Mouse (Mus musculus) adrenal gland, postnatal 14 days (tissue): ENCODE results near the gene Gss. TPM values are rescaled to one million over a fixed set of nuclear protein-coding genes. Genes with fewer than 3 reads are reported as not detected.
"Not testable (repeated sequence)": the region's sequence is repeated elsewhere in the genome, so short reads cannot be mapped to it uniquely, and the experiment has no call there.

Experiments used
- DNase-seq: peaks from one replicate; pipeline ENCODE4 v3.0.0; 2021; ENCODE audit warnings: mixed read lengths
- total RNA-seq: library from RNA; stranded (reverse); gene quantifications from 2 replicates; pipeline ENCODE4 v1.2.3, GENCODE M21; 2021

Gss gene
- total RNA-seq, 1 experiment from 2014 or later = 46.6 TPM

- peak; percentile 18 for DNase-seq
Measured at GRCm38 (mm10) chr2:155574700-155575099, 17.9 kb downstream of the Gss start.

GRCm38 (mm10) chr2:155573996-155574395 lies 18.6 kb downstream of the Gss start:
- DNase-seq = no peak

- no peak for DNase-seq
Measured at GRCm38 (mm10) chr2:155573001-155573400, 19.6 kb downstream of the Gss start.

GRCm38 (mm10) chr2:155569223-155569807 lies 23.3 kb downstream of the Gss start:
- DNase-seq = no peak

- DNase-seq = no peak
Measured at GRCm38 (mm10) chr2:155567751-155568150, 24.9 kb downstream of the Gss start.

- DNase-seq = no peak
Measured at GRCm38 (mm10) chr2:155562934-155563333, 29.7 kb downstream of the Gss start.

DNA sequence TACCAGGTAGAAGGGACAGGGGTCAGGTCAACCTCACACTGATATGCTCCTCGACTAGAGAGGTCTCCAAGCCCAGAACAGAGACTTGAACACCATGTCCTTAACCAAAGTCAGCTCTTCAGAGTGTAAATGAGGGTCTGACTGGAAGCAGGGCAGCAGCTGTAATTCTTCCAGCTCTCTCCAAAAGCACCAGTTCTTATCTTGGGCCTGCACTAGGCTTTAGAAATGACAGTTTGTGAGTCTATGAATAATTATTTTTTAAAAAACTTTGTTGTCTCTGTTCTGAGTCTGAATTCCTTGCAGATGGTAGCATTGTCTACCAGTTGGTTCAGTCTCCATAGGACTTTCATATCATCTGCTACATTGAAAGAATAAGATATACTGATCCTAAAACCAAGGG lies 30.4 kb downstream of the Gss start:
- no peak for DNase-seq

- no peak for DNase-seq
Measured at GRCm38 (mm10) chr2:155554426-155554985, 38.1 kb downstream of the Gss start.

DNA sequence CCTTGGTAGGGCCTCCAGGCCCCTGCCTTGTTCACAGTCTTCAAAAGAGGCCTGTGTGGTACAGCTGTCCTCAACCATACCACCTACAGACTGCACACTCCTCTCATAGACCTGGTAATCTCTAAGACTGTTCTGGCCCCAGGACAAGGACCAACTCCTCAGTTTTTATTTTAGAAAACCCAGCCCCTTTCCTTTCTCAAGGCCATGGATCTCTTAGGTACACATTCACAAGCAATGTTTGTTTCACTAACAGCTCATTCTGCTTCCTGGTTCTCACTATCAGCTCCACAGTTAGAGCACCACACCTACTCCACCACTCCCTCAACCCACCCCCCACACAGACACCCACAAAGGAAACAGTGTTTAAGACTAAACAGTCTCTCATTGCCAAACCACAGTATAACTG lies 39.7 kb downstream of the Gss start:
- no peak for DNase-seq

GRCm38 (mm10) chr2:155552336-155552735 lies 40.3 kb downstream of the Gss start:
- DNase-seq = no peak

DNA sequence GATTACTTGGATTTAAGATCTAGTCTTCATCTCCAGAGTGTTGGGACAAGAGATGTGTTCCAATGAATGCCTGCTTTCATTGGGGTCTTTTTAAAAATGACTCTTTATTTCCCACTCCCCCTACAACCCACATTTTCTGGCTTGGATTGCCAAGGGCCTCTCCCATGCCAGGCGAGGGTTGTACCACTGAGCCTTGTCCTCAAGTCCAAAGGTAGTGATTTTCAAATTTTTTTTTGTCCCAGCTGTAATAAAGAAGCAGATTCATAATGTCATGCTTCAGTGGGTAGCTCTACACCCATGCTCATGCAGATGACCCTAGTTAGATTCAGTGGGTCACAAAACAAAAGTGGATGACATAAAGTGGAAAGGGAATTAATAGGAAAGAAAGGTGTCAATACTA lies 45.7 kb downstream of the Gss start:
- DNase-seq = no peak

DNA sequence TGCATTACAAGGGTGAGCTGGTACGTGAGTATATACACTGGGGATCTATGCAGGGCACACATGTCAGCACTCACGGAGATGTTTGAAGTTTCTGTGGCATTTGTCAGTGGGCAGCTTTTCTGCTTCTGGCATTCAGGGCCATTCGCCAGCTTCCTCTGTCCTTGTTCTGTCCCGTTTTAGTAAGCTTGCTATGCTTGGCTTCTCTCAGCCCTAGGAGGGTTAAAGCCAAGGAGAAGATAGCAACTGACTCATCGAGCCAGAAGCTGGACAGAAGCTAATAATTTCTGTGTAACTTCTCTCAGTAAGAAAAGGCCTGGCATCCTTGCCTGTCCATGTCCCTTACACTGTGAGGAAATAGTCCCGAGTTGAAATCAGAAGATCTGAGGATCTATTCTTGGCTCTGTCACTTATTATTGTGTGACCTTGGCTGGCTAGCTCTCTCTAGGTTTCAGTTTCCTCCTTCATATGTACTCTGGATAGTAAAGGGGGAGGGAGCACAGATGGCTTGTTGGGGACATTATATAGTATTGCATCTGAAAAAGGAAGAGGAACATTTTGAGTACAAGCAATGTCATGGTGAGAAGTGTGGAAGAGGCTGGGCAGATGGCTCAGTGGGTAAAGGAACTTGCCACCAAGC lies 51.7 kb downstream of the Gss start:
- peak; percentile 79 for DNase-seq

DNA sequence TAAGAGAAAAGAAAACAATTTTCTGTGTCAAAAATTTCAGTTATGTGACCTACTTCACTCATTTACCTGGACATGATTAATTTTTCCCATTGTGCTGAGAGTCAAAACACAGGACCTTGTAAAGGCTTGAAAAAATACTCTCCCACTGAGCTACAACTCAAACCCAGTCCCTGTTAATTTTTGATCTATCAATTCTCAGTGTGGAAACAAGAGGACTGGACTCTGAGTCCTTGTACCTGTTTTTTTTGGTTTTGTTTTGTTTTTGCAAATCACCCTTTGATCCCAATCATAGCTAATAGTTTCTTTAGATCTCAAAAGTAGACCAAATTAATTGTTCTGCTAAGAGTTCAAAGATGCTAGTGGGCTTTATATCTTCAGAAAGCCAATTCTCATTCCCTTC lies 52.9 kb downstream of the Gss start:
- DNase-seq = no peak

- DNase-seq = not testable (repeated sequence)
Measured at GRCm38 (mm10) chr2:155538463-155539057, 54.0 kb downstream of the Gss start.

- DNase-seq = no peak
Measured at GRCm38 (mm10) chr2:155537761-155538462, 54.7 kb downstream of the Gss start.

GRCm38 (mm10) chr2:155536292-155536691 lies 56.3 kb downstream of the Gss start:
- no peak for DNase-seq

DNA sequence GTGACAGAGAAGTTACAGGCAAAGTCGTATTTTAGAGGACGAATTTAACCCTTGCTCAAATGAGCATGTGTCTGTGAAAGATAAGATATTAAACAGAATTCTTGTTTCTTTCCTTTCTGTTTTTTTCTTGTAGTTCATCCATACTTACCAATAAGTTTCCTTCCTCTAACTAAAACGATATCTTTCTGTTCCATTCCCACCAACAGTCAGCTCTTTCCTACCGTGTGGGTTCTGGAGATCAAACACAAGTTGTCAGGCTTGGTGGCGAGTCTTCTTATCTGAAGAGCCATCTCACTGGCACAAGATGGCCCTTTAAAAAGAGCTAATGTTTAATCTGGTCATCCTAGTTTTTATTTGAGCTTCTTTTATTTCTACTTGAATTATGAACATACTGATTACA lies 65.2 kb downstream of the Gss start:
- DNase-seq = no peak

GRCm38 (mm10) chr2:155524378-155524777 lies 68.2 kb downstream of the Gss start:
- no peak for DNase-seq

DNA sequence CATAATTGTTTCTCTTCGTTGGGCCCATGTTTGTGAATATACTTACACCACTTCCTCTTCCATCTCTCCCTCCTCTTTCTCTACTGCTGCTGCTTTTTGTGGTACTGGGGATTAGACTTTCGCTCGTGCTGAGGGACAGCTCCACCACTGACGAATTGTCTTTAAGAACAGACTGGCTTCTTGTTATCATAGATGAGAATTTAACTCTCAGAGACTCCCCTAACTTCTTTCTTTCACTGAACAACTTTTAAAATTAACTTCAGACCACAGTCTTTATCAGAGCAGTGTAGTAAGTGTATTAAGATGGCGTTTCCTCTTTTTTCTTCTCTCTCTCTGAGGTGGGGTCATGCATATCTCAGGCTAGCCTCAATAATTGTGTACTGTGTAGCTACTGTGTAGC lies 68.9 kb downstream of the Gss start:
- DNase-seq = no peak

- no peak for DNase-seq
Measured at GRCm38 (mm10) chr2:155518531-155519270, 73.9 kb downstream of the Gss start.

- DNase-seq = peak; percentile 99
Measured at GRCm38 (mm10) chr2:155517455-155518423, 74.9 kb downstream of the Gss start, which contains the start of the genes Acss2 and Ggt7. Acss2 (plus strand) TSS chr2:155517948. Ggt7 (minus strand) TSS chr2:155518237.
